Mouse (Mus musculus): ENCODE data around the gene Alkbh3. TPM values are rescaled to one million over a fixed set of nuclear protein-coding genes. Genes with fewer than 3 reads are reported as not detected.

Alkbh3 gene
- polyA plus RNA-seq, 1 experiment from 2014 or later = 68.0 TPM

- Histone ChIP-seq H3K4me2 (ENCODE audit: low read depth, low read length) (no peak overlapping the region), H3K36me3 (ENCODE audit: control insufficient read depth, insufficient read depth, low read length) (no peaks in the 10 kb centered on the region), H3K27ac (ENCODE audit: low read length) (no peak overlapping the region), H3K9me3 (replicated peaks; ENCODE audit: control insufficient read depth, low read length) (no peaks in the 10 kb centered on the region), H3K27me3 (ENCODE audit: control insufficient read depth, insufficient read depth, low read length) (no peaks in the 10 kb centered on the region), H3K9ac (ENCODE audit: low read length) (no peak overlapping the region), H3K4me3 (replicated peaks; ENCODE audit: low read length) (no peak overlapping the region), H3K4me1 (ENCODE audit: control insufficient read depth, insufficient read depth, low read length) (peaks cover 13% of the 10 kb centered on the region)
- peak; percentile 53; the same call in 1 of the 2 replicates for ATAC-seq (ENCODE audit: insufficient read depth, low FRiP score)
- WGBS = 51% methylated on average over 6 of the region's 6 CpGs
Observed at GRCm38 (mm10) chr2:94045411-94046090, 34.9 kb upstream of the Alkbh3 start.

- peaks cover 7% of the 10 kb centered on the region; the same call in 1 of the 2 replicates for H3K4me1 ChIP-seq (ENCODE audit: control insufficient read depth, insufficient read depth, low read length)
- no peak overlapping the region for H3K9ac ChIP-seq (ENCODE audit: low read length)
- H3K4me3 ChIP-seq (replicated peaks; ENCODE audit: low read length) = no peak overlapping the region
- no peaks in the 10 kb centered on the region for H3K36me3 ChIP-seq (ENCODE audit: control insufficient read depth, insufficient read depth, low read length)
- WGBS = 84% methylated on average over 2 of the region's 2 CpGs
- no peak for ATAC-seq (ENCODE audit: insufficient read depth, low FRiP score)
- H3K4me2 ChIP-seq (ENCODE audit: low read depth, low read length) = no peak overlapping the region
- no peaks in the 10 kb centered on the region for H3K27me3 ChIP-seq (ENCODE audit: control insufficient read depth, insufficient read depth, low read length)
- no peak overlapping the region for H3K27ac ChIP-seq (ENCODE audit: low read length)
- H3K9me3 ChIP-seq (replicated peaks; ENCODE audit: control insufficient read depth, low read length) = no peaks in the 10 kb centered on the region
Observed at GRCm38 (mm10) chr2:94044174-94044573, 33.6 kb upstream of the Alkbh3 start.

GRCm38 (mm10) chr2:94043662-94044061 lies 33.1 kb upstream of the Alkbh3 start:
- no peak overlapping the region for H3K9ac ChIP-seq (ENCODE audit: low read length)
- no peaks in the 10 kb centered on the region for H3K27me3 ChIP-seq (ENCODE audit: control insufficient read depth, insufficient read depth, low read length)
- H3K4me1 ChIP-seq (ENCODE audit: control insufficient read depth, insufficient read depth, low read length) = peaks cover 5% of the 10 kb centered on the region; the same call in 1 of the 2 replicates
- no peaks in the 10 kb centered on the region for H3K36me3 ChIP-seq (ENCODE audit: control insufficient read depth, insufficient read depth, low read length)
- no peaks in the 10 kb centered on the region for H3K9me3 ChIP-seq (replicated peaks; ENCODE audit: control insufficient read depth, low read length)
- no peak overlapping the region for H3K4me3 ChIP-seq (replicated peaks; ENCODE audit: low read length)
- no peak for ATAC-seq (ENCODE audit: insufficient read depth, low FRiP score)
- 62% methylated on average over 5 of the region's 5 CpGs for WGBS
- H3K27ac ChIP-seq (ENCODE audit: low read length) = no peak overlapping the region
- H3K4me2 ChIP-seq (ENCODE audit: low read depth, low read length) = no peak overlapping the region

GRCm38 (mm10) chr2:94042461-94042860 lies 31.9 kb upstream of the Alkbh3 start:
- H3K36me3 ChIP-seq (ENCODE audit: control insufficient read depth, insufficient read depth, low read length) = no peaks in the 10 kb centered on the region
- no peaks in the 10 kb centered on the region for H3K9me3 ChIP-seq (replicated peaks; ENCODE audit: control insufficient read depth, low read length)
- WGBS = 89% methylated on average over 3 of the region's 3 CpGs
- no peak overlapping the region for H3K4me2 ChIP-seq (ENCODE audit: low read depth, low read length)
- no peak for ATAC-seq (ENCODE audit: insufficient read depth, low FRiP score)
- no peaks in the 10 kb centered on the region for H3K27me3 ChIP-seq (ENCODE audit: control insufficient read depth, insufficient read depth, low read length)
- H3K4me3 ChIP-seq (replicated peaks; ENCODE audit: low read length) = no peak overlapping the region
- no peak overlapping the region for H3K9ac ChIP-seq (ENCODE audit: low read length)
- H3K27ac ChIP-seq (ENCODE audit: low read length) = no peak overlapping the region
- peaks cover 5% of the 10 kb centered on the region; the same call in 1 of the 2 replicates for H3K4me1 ChIP-seq (ENCODE audit: control insufficient read depth, insufficient read depth, low read length)

GRCm38 (mm10) chr2:94040391-94041125 lies 30.0 kb upstream of the Alkbh3 start:
- Histone ChIP-seq H3K27ac (ENCODE audit: low read length) (no peak overlapping the region), H3K27me3 (ENCODE audit: control insufficient read depth, insufficient read depth, low read length) (no peaks in the 10 kb centered on the region), H3K36me3 (ENCODE audit: control insufficient read depth, insufficient read depth, low read length) (no peaks in the 10 kb centered on the region), H3K4me3 (replicated peaks; ENCODE audit: low read length) (no peak overlapping the region), H3K9me3 (replicated peaks; ENCODE audit: control insufficient read depth, low read length) (no peaks in the 10 kb centered on the region), H3K9ac (ENCODE audit: low read length) (no peak overlapping the region), H3K4me2 (ENCODE audit: low read depth, low read length) (no peak overlapping the region), H3K4me1 (ENCODE audit: control insufficient read depth, insufficient read depth, low read length) (0 out of 2 replicates have a peak, but pooled peaks cover 2% of the 10 kb centered on the region)
- no peak for ATAC-seq (ENCODE audit: insufficient read depth, low FRiP score)
- 88% methylated on average over 5 of the region's 5 CpGs for WGBS

- no peaks in the 10 kb centered on the region for H3K9me3 ChIP-seq (replicated peaks; ENCODE audit: control insufficient read depth, low read length)
- H3K36me3 ChIP-seq (ENCODE audit: control insufficient read depth, insufficient read depth, low read length) = no peaks in the 10 kb centered on the region
- H3K4me2 ChIP-seq (ENCODE audit: low read depth, low read length) = no peak overlapping the region
- no peak overlapping the region for H3K4me3 ChIP-seq (replicated peaks; ENCODE audit: low read length)
- no peak overlapping the region for H3K27ac ChIP-seq (ENCODE audit: low read length)
- ATAC-seq (ENCODE audit: insufficient read depth, low FRiP score) = no peak; the same call in 1 of the 2 replicates
- H3K9ac ChIP-seq (ENCODE audit: low read length) = no peak overlapping the region
- no peaks in the 10 kb centered on the region for H3K4me1 ChIP-seq (ENCODE audit: control insufficient read depth, insufficient read depth, low read length)
- no peaks in the 10 kb centered on the region for H3K27me3 ChIP-seq (ENCODE audit: control insufficient read depth, insufficient read depth, low read length)
- 66% methylated on average over 9 of the region's 9 CpGs for WGBS
Observed at GRCm38 (mm10) chr2:94035428-94036331, 25.1 kb upstream of the Alkbh3 start.

- Histone ChIP-seq H3K4me2 (ENCODE audit: low read depth, low read length) (no peak overlapping the region), H3K27ac (ENCODE audit: low read length) (no peak overlapping the region), H3K4me1 (ENCODE audit: control insufficient read depth, insufficient read depth, low read length) (no peaks in the 10 kb centered on the region), H3K9me3 (replicated peaks; ENCODE audit: control insufficient read depth, low read length) (no peaks in the 10 kb centered on the region), H3K27me3 (ENCODE audit: control insufficient read depth, insufficient read depth, low read length) (no peaks in the 10 kb centered on the region), H3K36me3 (ENCODE audit: control insufficient read depth, insufficient read depth, low read length) (no peaks in the 10 kb centered on the region), H3K4me3 (replicated peaks; ENCODE audit: low read length) (no peak overlapping the region), H3K9ac (ENCODE audit: low read length) (no peak overlapping the region)
- ATAC-seq (ENCODE audit: insufficient read depth, low FRiP score) = no peak
Observed at GRCm38 (mm10) chr2:94030602-94031001, 20.0 kb upstream of the Alkbh3 start.

- H3K9ac ChIP-seq (ENCODE audit: low read length) = no peak overlapping the region
- no peaks in the 10 kb centered on the region for H3K27me3 ChIP-seq (ENCODE audit: control insufficient read depth, insufficient read depth, low read length)
- no peaks in the 10 kb centered on the region for H3K4me1 ChIP-seq (ENCODE audit: control insufficient read depth, insufficient read depth, low read length)
- 48% methylated on average over 6 of the region's 6 CpGs for WGBS
- no peak overlapping the region for H3K4me2 ChIP-seq (ENCODE audit: low read depth, low read length)
- no peak for ATAC-seq (ENCODE audit: insufficient read depth, low FRiP score)
- no peaks in the 10 kb centered on the region for H3K9me3 ChIP-seq (replicated peaks; ENCODE audit: control insufficient read depth, low read length)
- H3K27ac ChIP-seq (ENCODE audit: low read length) = no peak overlapping the region
- no peak overlapping the region for H3K4me3 ChIP-seq (replicated peaks; ENCODE audit: low read length)
- H3K36me3 ChIP-seq (ENCODE audit: control insufficient read depth, insufficient read depth, low read length) = no peaks in the 10 kb centered on the region
Observed at GRCm38 (mm10) chr2:94024637-94025036, 14.0 kb upstream of the Alkbh3 start.

Data from stomach, embryonic 16.5 days (tissue).